Mouse (Mus musculus) sigmoid colon, adult 10 weeks (tissue): ENCODE results near the gene Oxsm. TPM values are rescaled to one million over a fixed set of nuclear protein-coding genes. Genes with fewer than 3 reads are reported as not detected.

Source experiments
- polyA plus RNA-seq: library from polyadenylated mRNA; stranded (reverse); fragments of 350-450 nt; fragmentation: Illumina TruSeq; extraction: RNeasy Lipid Tissue Mini Kit (QIAGEN cat#74804); gene quantifications from one replicate; pipeline ENCODE4 v1.2.3, GENCODE M21; 2014; ENCODE audit warnings: low read depth, low replicate concordance

The Oxsm gene
- polyA plus RNA-seq, result 39.0 TPM

DNA sequence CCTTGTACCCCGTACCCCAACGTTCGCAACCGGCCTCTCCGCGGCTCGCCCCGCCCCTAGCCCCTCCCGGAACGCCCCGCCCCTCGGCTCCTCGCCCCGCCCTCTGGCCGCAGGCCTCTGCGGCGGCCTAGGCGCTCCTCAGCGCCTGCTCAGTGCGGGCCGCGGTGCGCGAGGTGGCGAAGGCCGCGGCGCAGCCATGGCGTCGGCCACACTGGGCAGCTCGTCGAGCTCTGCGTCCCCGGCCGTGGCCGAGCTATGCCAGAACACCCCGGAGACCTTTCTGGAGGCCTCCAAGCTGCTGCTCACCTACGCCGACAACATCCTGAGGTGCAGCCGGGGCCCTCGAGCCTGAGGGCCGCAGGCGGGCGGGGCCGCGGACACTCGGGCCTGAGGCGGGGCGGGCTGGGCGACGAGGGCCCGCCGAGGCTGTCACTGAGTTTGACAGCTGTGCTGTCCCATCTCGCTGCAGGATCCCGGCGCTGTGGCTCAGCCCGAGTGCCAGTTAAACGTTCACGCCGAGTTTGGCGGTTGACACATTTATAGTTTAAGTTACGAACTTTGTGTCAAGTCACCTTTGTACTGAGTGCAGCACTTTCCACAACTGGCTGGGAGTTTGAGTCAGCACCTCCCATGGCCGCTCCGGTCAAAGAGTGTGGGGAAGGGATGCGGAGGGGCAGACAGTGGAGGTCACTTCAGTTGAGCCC is at the start of gene Oxsm, which contains the start of gene Ngly1:
Gene Oxsm (minus strand): TSS at position 638 of the 704 bp plus-strand sequence.
Gene Ngly1 (plus strand): TSS at position 110 of the 704 bp plus-strand sequence.

Other genes starting within 250 kb of the Oxsm start
- gene Ngly1, start 528 bp downstream of the Oxsm start, polyA plus RNA-seq, result 160 TPM
- 275 TPM for gene Top2b, start 115.4 kb upstream of the Oxsm start, polyA plus RNA-seq